Mouse (Mus musculus): ENCODE measurements at regions not wholly inside any gene's neighbourhood (a gene's known extent, or its start where the extent isn't known, plus 50 kb on each side); places are given as distances from the start of the nearest gene placed in this dataset.
A peak's percentile ranks its signal among the peaks of the same experiment; 100 is the strongest.

DNA sequence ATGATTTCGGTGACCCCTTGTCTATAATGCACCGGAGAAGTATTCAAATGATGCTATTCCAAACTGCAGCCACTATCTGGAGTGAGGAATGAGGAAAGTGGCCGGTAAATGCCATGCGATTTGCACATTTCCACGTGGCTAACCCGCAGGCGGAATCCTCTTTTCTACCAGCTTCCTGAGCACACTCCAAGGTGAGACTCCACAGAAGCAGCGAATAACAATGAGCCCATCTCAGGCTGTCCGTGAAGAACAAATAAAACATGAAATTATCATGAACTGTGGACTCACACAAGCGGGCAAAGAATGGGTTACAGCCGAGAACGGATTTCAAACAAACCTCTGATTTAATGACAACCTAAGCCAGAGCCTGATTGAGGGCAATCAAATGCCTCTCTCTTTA lies 279.7 kb upstream of the Sash1 start:
- no peak for DNase-seq

GRCm38 (mm10) chr10:9164333-9164732 lies 278.5 kb upstream of the Sash1 start:
- no peak for DNase-seq

- DNase-seq: no peak
Observed at GRCm38 (mm10) chr10:9161597-9161996, 275.7 kb upstream of the Sash1 start.

GRCm38 (mm10) chr10:9157299-9158215 lies 271.7 kb upstream of the Sash1 start:
- no peak for DNase-seq

DNA sequence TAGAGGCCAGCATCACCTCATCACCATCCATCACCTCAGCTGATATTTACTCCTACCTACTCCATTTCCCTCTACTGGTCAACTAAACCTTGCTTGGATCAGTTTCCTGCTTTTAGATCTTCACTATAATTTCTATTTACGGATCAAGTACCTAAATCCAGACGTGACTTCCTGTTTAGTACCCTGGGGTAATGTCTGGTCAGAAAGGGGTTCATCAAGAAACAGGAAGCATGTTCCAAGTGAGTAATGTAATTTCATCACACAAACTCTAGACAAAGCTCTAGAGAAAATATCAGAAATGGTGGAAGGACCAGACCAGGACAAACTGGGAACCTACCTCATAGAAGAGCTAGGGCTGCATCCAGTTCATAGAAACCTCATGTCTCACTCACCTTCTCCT lies 250.2 kb upstream of the Sash1 start:
- DNase-seq: no peak

GRCm38 (mm10) chr10:9134293-9135021 lies 248.6 kb upstream of the Sash1 start:
- no peak for DNase-seq

- no peak for DNase-seq
Observed at GRCm38 (mm10) chr10:9130061-9130460, 244.2 kb upstream of the Sash1 start.

GRCm38 (mm10) chr10:9119249-9119648 lies 233.4 kb upstream of the Sash1 start:
- DNase-seq: no peak

DNA sequence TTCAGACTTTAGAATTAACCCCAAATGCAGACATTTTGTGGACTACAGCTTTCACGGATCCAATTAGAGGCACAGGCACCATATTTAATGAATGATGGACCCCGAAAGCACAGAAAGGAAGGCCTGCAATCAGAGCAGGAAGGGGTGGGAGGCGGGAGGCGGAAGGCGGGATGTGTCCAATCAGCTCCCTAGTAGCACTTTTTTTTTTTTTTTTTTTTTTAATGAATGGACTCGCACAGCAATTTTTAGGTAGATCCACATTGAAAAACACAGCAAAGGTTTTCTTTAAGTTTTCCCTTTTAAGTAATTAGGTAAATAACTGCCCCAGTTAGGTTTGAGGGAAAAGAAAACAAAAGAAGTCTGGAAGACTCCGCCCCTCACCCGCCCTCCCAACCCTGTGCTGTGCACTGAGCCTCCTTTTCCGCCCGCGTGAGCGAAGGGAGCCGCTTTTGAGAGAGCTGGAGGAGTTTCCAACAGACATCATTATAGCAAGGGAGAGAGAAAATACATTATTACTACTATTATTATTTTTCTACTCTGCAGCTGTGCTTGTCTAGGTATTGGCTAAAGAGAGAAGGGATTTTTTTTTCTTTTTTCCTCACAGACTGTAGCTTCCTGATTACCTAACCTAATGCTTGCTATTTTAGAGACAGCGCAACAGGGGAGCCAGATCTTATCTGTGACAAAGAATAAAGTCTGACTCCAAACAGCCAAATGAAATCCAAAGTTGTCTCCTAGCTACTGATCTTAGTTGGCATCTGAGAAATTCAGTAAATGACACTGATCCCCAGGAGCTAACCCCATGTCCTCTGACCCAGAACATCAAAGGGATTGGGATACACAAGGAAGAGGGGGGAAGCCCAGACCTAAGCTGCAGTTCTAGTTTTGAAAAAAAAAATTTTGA lies 232.0 kb upstream of the Sash1 start:
- peak; percentile 6 to 7 for DNase-seq

GRCm38 (mm10) chr10:9117134-9117533 lies 231.3 kb upstream of the Sash1 start:
- DNase-seq: no peak

- no peak for DNase-seq
Observed at GRCm38 (mm10) chr10:9113706-9114105, 227.8 kb upstream of the Sash1 start.

GRCm38 (mm10) chr10:9111051-9111450 lies 225.2 kb upstream of the Sash1 start:
- DNase-seq: no peak

GRCm38 (mm10) chr10:9096207-9096606 lies 210.3 kb upstream of the Sash1 start:
- no peak for DNase-seq

DNA sequence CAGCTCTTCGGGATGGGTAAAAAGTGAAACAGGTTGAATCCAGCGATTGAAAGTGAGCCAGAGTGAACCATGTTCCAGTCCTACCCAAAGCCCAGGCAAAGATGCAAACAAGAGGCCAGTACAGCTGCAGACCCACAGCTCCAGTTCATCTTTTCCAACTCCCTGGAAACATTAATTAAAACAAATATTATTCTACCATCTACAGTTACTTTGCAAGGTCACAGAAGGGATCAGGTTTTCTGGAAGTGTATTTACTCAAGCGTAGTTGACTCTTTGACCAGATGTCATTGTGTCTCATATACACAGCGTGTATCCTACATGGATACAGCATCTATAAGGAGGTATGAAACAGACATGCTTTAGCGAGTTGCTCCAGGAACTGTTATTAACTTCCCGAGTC lies 209.3 kb upstream of the Sash1 start:
- no peak for DNase-seq

DNA sequence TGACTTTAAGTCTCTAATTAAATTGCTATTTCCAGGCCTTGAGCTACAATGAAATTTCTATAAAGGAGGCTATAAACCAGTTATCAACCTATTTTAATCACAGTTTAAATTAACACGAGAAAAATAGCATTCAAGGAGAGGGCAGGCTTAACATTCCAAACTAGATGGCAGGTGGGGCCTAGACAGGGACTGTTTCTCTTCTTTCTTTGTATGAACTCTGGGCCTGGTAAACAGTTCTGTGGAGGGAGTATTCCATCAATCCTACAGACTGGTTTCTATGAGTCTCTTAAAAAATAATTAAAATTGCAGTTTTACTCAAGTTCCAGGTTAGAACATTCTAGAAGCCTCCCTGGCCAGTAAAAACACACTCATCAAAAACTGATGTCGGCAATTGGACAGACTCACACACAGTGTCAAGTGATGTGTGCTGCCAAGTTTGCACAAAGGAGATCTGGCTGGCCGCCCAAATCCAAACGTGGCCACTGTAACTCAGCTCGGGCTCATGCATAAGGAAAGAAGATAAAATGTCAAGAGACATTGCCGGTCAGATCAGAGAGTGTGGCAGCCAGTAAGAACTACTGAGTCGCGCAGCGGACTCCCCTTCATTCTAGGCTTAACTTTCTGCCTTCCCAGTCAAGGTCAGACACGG lies 206.5 kb upstream of the Sash1 start:
- peak; percentile 75 to 79 for DNase-seq

- DNase-seq: no peak
Observed at GRCm38 (mm10) chr10:9090961-9091360, 205.1 kb upstream of the Sash1 start.

GRCm38 (mm10) chr10:9087871-9088270 lies 202.0 kb upstream of the Sash1 start:
- no peak for DNase-seq

- DNase-seq: peak in 1 of 2 experiments; percentile 6
Observed at GRCm38 (mm10) chr10:9087171-9087570, 201.3 kb upstream of the Sash1 start.

DNA sequence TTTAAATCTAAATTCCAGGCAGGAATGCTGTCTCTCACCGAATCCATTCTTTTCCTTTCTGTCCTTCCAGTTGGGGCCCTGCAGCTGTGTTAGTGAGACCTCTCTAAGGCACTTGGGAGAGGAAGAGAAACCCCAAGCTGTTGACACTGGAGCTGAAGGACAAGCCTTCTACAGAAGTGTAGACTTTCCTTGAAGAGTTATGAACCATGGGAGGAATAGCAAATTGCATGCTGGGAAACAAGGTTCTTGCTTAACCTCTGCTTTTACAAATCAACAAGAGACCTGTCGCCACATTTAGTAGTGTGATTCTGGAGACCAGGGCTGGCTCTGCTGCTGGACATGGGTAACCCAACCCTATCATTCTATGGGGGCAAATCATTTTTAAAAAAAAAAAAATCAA lies 200.8 kb upstream of the Sash1 start:
- no peak for DNase-seq

DNA sequence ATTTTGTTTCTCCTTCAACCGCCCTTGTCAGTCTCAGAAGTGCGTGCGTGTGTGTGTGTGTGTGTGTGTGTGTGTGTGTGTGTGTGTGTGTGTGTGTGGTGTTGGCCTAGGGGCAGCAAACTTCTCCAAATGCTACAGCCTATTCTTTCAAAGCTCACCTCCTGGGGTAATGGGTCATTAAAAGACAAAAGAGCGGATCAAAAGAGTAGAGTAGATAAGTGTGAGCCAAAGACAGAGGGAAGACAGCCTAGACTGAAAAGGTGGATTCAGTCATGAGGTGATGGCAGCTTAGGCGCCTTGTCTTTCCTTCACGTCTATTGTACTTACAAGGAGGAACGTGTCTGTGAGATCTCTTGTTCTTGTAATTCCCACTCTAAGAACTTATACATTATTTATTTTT lies 199.6 kb upstream of the Sash1 start:
- DNase-seq: no peak

DNA sequence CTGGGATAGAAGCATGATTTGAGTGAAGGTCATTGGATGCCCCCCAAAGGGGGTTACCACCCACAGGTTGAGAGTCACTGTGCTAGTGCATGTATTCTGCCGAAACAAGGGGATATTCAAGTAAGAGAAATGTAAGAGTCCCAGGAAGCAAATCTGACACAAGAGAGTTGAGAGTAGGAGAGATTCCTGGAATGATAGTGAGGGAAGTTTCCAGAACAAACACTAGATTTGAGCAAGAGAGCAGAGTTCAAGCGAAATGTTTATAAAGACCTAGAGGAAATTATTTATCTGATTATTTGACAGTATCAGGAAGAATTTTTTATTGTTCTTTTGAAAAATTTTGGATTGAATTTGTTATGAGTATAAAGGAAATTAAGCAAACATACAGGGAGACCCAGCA lies 189.0 kb upstream of the Sash1 start:
- DNase-seq: no peak

DNA sequence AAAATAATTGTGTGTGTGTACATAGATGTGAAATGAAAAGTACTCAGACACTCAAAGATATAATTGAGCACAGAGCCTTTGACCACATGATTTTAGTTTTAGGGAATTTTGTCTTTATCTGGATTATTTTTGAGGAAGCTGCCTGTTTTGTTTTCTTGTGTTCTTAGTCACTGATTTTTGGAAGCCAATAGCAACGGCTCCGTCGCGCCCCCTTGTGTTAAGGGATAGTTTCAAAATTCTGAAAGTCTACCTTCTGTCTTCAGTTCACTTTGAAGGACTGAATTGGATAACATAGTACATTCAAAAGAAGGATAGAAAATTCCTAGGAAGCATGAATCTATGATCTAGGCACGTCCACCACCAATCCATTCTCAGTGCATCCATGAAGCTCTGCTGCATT lies 185.8 kb upstream of the Sash1 start:
- DNase-seq: peak in 1 of 2 experiments; percentile 78
